20 mouse cellular contexts compared by ENCODE assay signal in the genomic region with DNA sequence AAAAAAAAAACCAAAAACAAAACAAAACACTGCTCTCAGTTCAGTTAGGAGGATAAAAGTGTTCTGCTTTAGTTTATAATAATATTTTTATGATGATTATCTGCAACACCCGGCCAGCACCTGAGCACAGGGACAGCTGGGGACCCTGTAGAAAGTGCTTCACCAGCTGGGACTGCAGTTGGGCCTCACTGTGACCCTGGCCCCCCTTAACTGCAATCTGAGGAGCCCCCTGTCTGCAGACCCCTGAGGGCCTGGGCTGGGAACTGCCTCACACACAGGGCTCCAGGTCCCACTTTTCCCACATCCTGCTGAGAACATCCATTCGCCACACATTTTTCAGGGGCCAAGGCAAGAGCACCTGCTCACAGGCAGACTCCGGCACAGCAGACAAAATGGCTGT.
"Had no signal": no experiment of that assay in that cellular context is flagged by ENCODE, and none has a peak within 500 bp of the region (broad histone marks: within the 10 kb centered on the region; RNA-seq: fewer than 3 reads in every experiment).

No protein-coding gene starts in this region.

- ATAC-seq: liver, postnatal 0 days; lung, postnatal 0 days; midbrain, embryonic 15.5 days had no signal

- H3K4me1 ChIP-seq: stomach, embryonic 15.5 days had no signal

- H3K4me2 ChIP-seq: kidney, embryonic 15.5 days; limb, embryonic 15.5 days; liver, embryonic 11.5 days; lung, embryonic 14.5 days; midbrain, embryonic 12.5 days; midbrain, embryonic 15.5 days; neural tube, embryonic 12.5 days; neural tube, embryonic 15.5 days; stomach, embryonic 15.5 days had no signal

- H3K36me3 ChIP-seq: kidney, embryonic 15.5 days; limb, embryonic 15.5 days; midbrain, embryonic 12.5 days; midbrain, embryonic 15.5 days; neural tube, embryonic 12.5 days; neural tube, embryonic 15.5 days; stomach, embryonic 15.5 days had no signal

- H3K27me3 ChIP-seq: kidney, embryonic 15.5 days; limb, embryonic 15.5 days; midbrain, embryonic 15.5 days; neural tube, embryonic 12.5 days; neural tube, embryonic 15.5 days; stomach, embryonic 15.5 days had no signal

- DNase-seq: kidney, adult 11 months; kidney, adult 8-10 months; kidney, postnatal 14 days; kidney, postnatal 4 days; liver, postnatal 0 days; lung, embryonic 14.5 days; right cerebral cortex, postnatal 25 days; spleen, adult 18-20 months; thymus, postnatal 25 days had no signal

- H3K9ac ChIP-seq: kidney, embryonic 15.5 days; limb, embryonic 15.5 days; liver, embryonic 14.5 days; liver, postnatal 0 days; lung, embryonic 14.5 days; midbrain, embryonic 12.5 days; midbrain, embryonic 15.5 days; neural tube, embryonic 12.5 days; neural tube, embryonic 15.5 days; stomach, embryonic 15.5 days had no signal

- H3K27ac ChIP-seq: kidney, embryonic 15.5 days; limb, embryonic 15.5 days; liver, embryonic 14.5 days; macrophage; midbrain, embryonic 12.5 days; midbrain, embryonic 15.5 days; neural tube, embryonic 12.5 days; neural tube, embryonic 15.5 days; stomach, embryonic 15.5 days had no signal

- H3K9me3 ChIP-seq: kidney, embryonic 15.5 days; limb, embryonic 15.5 days; midbrain, embryonic 12.5 days; midbrain, embryonic 15.5 days; neural tube, embryonic 12.5 days; neural tube, embryonic 15.5 days; stomach, embryonic 15.5 days had no signal

- H3K4me3 ChIP-seq: kidney, embryonic 15.5 days; limb, embryonic 15.5 days; midbrain, embryonic 12.5 days; midbrain, embryonic 15.5 days; neural tube, embryonic 12.5 days; neural tube, embryonic 15.5 days; stomach, embryonic 15.5 days had no signal
